Mouse (Mus musculus): ENCODE data around the gene Slc19a1.

GRCm38 (mm10) chr10:77068469-77068868, 36.4 kb downstream of the Slc19a1 start:
- TF ChIP-seq MAFK (IDR thresholded peaks at IDR 0.05; ENCODE audit: insufficient read depth, low read depth, low read length) (no peak), CHD2 (IDR thresholded peaks at IDR 0.05; ENCODE audit: low read depth, low read length) (no peak), HCFC1 (IDR thresholded peaks at IDR 0.05; ENCODE audit: borderline replicate concordance, insufficient read depth, low read length) (no peak)
